Mouse (Mus musculus): ENCODE measurements around the gene Ankfn1. TPM values are rescaled to one million over a fixed set of nuclear protein-coding genes. Genes with fewer than 3 reads are reported as not detected.

The Ankfn1 gene
- polyA plus RNA-seq, 1 experiment: 0.18 TPM

DNA sequence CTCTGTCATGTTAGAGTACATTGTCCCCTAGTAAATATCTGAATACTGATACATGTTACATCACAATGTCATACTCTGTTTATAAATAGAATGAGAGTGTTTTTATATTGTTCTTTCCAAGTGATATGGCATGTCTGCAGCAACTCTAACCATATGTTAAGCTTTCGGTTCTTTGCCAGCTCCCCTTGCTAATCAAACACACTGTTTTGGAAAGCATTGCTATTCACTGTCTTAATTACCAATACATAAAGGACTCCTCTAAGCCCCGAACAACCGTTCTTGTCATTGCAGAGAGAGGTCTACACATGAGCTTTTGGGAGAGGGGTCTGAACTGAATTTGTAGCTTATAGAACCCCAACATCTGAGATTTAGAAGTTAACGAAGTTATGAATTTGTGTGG lies 327.0 kb downstream of the Ankfn1 start:
- Histone ChIP-seq H3K27me3 (ENCODE audit: control insufficient read depth, insufficient read depth, insufficient read length) (no peaks in the 10 kb centered on the region), H3K4me3 (no peak overlapping the region), H3K4me2 (ENCODE audit: low read depth) (no peak overlapping the region), H3ac (ENCODE audit: control insufficient read depth, insufficient read length) (no peak overlapping the region), H3K36me3 (ENCODE audit: control insufficient read depth, insufficient read depth) (no peaks in the 10 kb centered on the region), H3K79me2 (ENCODE audit: control insufficient read depth, insufficient read depth) (no peaks in the 10 kb centered on the region)
- TF ChIP-seq USF1 (IDR thresholded peaks at IDR 0.05; ENCODE audit: low read depth): no peak
- no peak for TF ChIP-seq E2F4 (IDR thresholded peaks at IDR 0.05; ENCODE audit: insufficient read depth)
- no peak for TF ChIP-seq MYOD1 (IDR thresholded peaks at IDR 0.05; ENCODE audit: control insufficient read depth in 1 of 3, insufficient read length in 2 of 3, low read depth in 2 of 3)
- no peak for TF ChIP-seq TCF3 (IDR thresholded peaks at IDR 0.05; ENCODE audit: insufficient read length, low read depth)
- TF ChIP-seq CEBPB (IDR thresholded peaks at IDR 0.05; ENCODE audit: insufficient read depth, poor library complexity, severe bottlenecking): no peak

DNA sequence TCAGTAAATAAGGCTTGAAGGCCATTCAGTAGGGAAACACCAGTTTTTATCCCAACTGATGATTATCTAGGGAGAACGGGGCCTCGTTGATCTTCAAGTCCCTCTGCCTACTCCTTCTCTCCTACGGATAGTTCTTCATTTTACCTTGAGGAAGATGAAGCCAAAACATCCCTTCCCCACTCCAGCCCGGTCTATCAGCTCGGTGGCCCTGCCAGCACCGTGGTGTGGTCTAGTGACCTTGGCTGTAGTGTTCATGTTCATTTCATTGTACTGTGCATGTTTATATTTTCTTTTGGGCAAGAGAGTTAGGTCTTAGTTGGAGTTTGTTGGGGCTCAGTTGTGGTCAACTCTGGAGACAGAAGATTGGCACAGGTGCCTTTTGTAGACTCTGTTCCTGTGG lies 328.5 kb downstream of the Ankfn1 start:
- no peaks in the 10 kb centered on the region for H3K36me3 ChIP-seq (ENCODE audit: control insufficient read depth, insufficient read depth)

DNA sequence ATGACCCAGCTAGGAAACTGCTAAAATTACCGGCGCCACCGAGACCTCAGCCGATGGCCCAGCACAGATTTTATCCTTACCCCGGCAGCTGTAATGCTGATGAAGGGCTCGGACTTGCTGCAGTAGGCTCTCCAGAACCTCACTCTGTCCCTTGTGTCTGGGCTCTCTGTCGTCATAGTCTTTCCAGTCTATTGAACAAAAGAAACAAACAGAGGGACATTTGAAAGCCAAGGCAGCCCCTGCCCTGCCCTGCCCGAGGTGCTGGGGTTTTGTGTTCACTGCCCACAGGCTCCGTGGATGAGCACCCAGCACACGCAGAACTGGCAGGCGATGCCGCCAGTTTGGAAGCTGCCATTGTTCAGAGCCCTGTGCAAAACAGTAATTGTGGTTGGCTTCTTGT lies 330.0 kb downstream of the Ankfn1 start:
- no peaks in the 10 kb centered on the region for H3K36me3 ChIP-seq (ENCODE audit: control insufficient read depth, insufficient read depth)
- H3K79me2 ChIP-seq (ENCODE audit: control insufficient read depth, insufficient read depth): no peaks in the 10 kb centered on the region
- H3K27me3 ChIP-seq (ENCODE audit: control insufficient read depth, insufficient read depth, insufficient read length): no peaks in the 10 kb centered on the region
- no peak for TF ChIP-seq CEBPB (IDR thresholded peaks at IDR 0.05; ENCODE audit: insufficient read depth, poor library complexity, severe bottlenecking)
- no peak for TF ChIP-seq REST (IDR thresholded peaks at IDR 0.05; ENCODE audit: insufficient read depth, insufficient read length)
- TF ChIP-seq USF1 (IDR thresholded peaks at IDR 0.05; ENCODE audit: low read depth): no peak
- TF ChIP-seq MYOD1 (IDR thresholded peaks at IDR 0.05; ENCODE audit: control insufficient read depth in 1 of 3, insufficient read length in 2 of 3, low read depth in 2 of 3): no peak
- TF ChIP-seq E2F4 (IDR thresholded peaks at IDR 0.05; ENCODE audit: insufficient read depth): no peak
- H3ac ChIP-seq (ENCODE audit: control insufficient read depth, insufficient read length): no peak overlapping the region
- H3K4me2 ChIP-seq (ENCODE audit: low read depth): no peak overlapping the region
- no peak overlapping the region for H3K4me3 ChIP-seq

More for the DNA sequence above, 328.5 kb downstream of the Ankfn1 start:
- Histone ChIP-seq H3K79me2 (ENCODE audit: control insufficient read depth, insufficient read depth) (no peaks in the 10 kb centered on the region), H3ac (ENCODE audit: control insufficient read depth, insufficient read length) (no peak overlapping the region), H3K27me3 (ENCODE audit: control insufficient read depth, insufficient read depth, insufficient read length) (no peaks in the 10 kb centered on the region), H3K4me2 (ENCODE audit: low read depth) (no peak overlapping the region), H3K4me3 (no peak overlapping the region)
- TF ChIP-seq CEBPB (IDR thresholded peaks at IDR 0.05; ENCODE audit: insufficient read depth, poor library complexity, severe bottlenecking) (no peak), MYOD1 (IDR thresholded peaks at IDR 0.05; ENCODE audit: control insufficient read depth in 1 of 3, insufficient read length in 2 of 3, low read depth in 2 of 3) (no peak), REST (IDR thresholded peaks at IDR 0.05; ENCODE audit: insufficient read depth, insufficient read length) (no peak), USF1 (IDR thresholded peaks at IDR 0.05; ENCODE audit: low read depth) (no peak), TCF12 (IDR thresholded peaks at IDR 0.05; ENCODE audit: insufficient read depth, poor library complexity, severe bottlenecking) (no peak), SRF (IDR thresholded peaks at IDR 0.05; ENCODE audit: control insufficient read depth, insufficient read length, low read depth) (no peak), E2F4 (IDR thresholded peaks at IDR 0.05; ENCODE audit: insufficient read depth) (no peak), MYOG (IDR thresholded peaks at IDR 0.05; ENCODE audit: control insufficient read depth in 1 of 3, insufficient read depth in 1 of 3, insufficient read length in 2 of 3, low read depth in 2 of 3) (no peak), POLR2A (IDR thresholded peaks at IDR 0.05; ENCODE audit: insufficient read length, low read depth) (no peak), TCF3 (IDR thresholded peaks at IDR 0.05; ENCODE audit: insufficient read length, low read depth) (no peak), MAX (IDR thresholded peaks at IDR 0.05; ENCODE audit: low read depth) (no peak), POLR2AphosphoS2 (IDR thresholded peaks at IDR 0.05; ENCODE audit: insufficient read length, low read depth) (no peak)

DNA sequence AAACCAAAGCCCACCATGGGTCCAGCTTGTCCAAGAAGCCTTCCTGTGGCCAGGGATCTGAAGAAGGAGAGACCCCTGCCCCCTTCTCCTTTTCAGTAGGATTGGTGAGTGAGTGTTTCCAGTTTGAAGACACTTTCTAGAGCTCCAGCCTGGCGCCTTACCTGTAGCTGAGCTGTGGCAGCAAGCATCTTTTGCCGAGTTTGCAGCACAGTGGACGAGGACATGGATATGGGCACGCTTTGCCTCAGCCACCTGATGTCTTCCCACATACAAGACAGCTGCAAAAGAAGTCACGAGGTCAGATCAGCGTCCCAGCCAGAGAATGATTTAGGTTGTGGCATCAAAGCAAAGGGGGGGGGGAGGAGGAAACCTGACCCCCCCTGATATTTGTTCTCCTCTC lies 336.9 kb downstream of the Ankfn1 start:
- H3ac ChIP-seq (ENCODE audit: control insufficient read depth, insufficient read length): no peak overlapping the region
- H3K36me3 ChIP-seq (ENCODE audit: control insufficient read depth, insufficient read depth): no peaks in the 10 kb centered on the region
- no peaks in the 10 kb centered on the region for H3K79me2 ChIP-seq (ENCODE audit: control insufficient read depth, insufficient read depth)
- no peaks in the 10 kb centered on the region for H3K27me3 ChIP-seq (ENCODE audit: control insufficient read depth, insufficient read depth, insufficient read length)
- no peak overlapping the region for H3K4me2 ChIP-seq (ENCODE audit: low read depth)
- H3K4me3 ChIP-seq: no peak overlapping the region
- peak in 1 of 3 experiments; percentile 71 for TF ChIP-seq MYOD1 (IDR thresholded peaks at IDR 0.05; ENCODE audit: control insufficient read depth in 1 of 3, insufficient read length in 2 of 3, low read depth in 2 of 3)
- peak; percentile 22 for TF ChIP-seq USF1 (IDR thresholded peaks at IDR 0.05; ENCODE audit: low read depth)
- no peak for TF ChIP-seq SRF (IDR thresholded peaks at IDR 0.05; ENCODE audit: control insufficient read depth, insufficient read length, low read depth)
- TF ChIP-seq REST (IDR thresholded peaks at IDR 0.05; ENCODE audit: insufficient read depth, insufficient read length): no peak
- peak in 1 of 3 experiments; percentile 40 for TF ChIP-seq MYOG (IDR thresholded peaks at IDR 0.05; ENCODE audit: control insufficient read depth in 1 of 3, insufficient read depth in 1 of 3, insufficient read length in 2 of 3, low read depth in 2 of 3)
- TF ChIP-seq CEBPB (IDR thresholded peaks at IDR 0.05; ENCODE audit: insufficient read depth, poor library complexity, severe bottlenecking): no peak

DNA sequence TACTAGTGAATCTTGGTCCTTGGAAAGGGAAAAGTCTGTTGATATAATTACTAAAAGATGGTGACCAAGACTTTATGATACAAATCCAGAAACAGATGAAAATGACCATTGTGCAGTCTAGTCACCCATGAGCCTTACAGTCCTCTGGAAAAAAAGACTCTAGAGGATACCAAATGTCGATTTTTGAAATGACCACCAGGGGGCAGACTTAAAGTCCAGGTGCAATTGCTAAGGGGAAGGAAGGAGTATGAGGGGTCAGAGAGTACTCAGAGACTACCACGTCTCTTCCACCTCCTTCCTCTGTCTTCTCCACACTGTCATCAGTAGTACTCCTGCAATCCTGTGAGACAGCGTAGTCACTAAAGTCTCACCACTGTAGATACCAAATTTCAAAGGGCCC lies 353.1 kb downstream of the Ankfn1 start:
- Histone ChIP-seq H3ac (ENCODE audit: control insufficient read depth, insufficient read length) (no peak overlapping the region), H3K4me3 (no peak overlapping the region), H3K79me2 (ENCODE audit: control insufficient read depth, insufficient read depth) (no peaks in the 10 kb centered on the region), H3K4me2 (ENCODE audit: low read depth) (no peak overlapping the region), H3K36me3 (ENCODE audit: control insufficient read depth, insufficient read depth) (no peaks in the 10 kb centered on the region), H3K27me3 (ENCODE audit: control insufficient read depth, insufficient read depth, insufficient read length) (no peaks in the 10 kb centered on the region)
- no peak for TF ChIP-seq POLR2A (IDR thresholded peaks at IDR 0.05; ENCODE audit: insufficient read length, low read depth)
- no peak for TF ChIP-seq USF1 (IDR thresholded peaks at IDR 0.05; ENCODE audit: low read depth)
- no peak for TF ChIP-seq TCF3 (IDR thresholded peaks at IDR 0.05; ENCODE audit: insufficient read length, low read depth)
- TF ChIP-seq MAX (IDR thresholded peaks at IDR 0.05; ENCODE audit: low read depth): no peak
- no peak for TF ChIP-seq SRF (IDR thresholded peaks at IDR 0.05; ENCODE audit: control insufficient read depth, insufficient read length, low read depth)
- TF ChIP-seq REST (IDR thresholded peaks at IDR 0.05; ENCODE audit: insufficient read depth, insufficient read length): no peak
- TF ChIP-seq CEBPB (IDR thresholded peaks at IDR 0.05; ENCODE audit: insufficient read depth, poor library complexity, severe bottlenecking): no peak
